Mouse (Mus musculus) forebrain, embryonic 15.5 days (tissue): ENCODE measurements around the gene Lrrc75b. TPM values are rescaled to one million over a fixed set of nuclear protein-coding genes. Genes with fewer than 3 reads are reported as not detected.

ENCODE experiments used
- ATAC-seq: fragments of 200-750 bp; cut with Nextera tagmentation; replicated peaks from 2 replicates; pipeline ENCODE4 v1.8.0; 2017; ENCODE audit warnings: mild to moderate bottlenecking, moderate TSS enrichment, moderate library complexity
- H3K27ac ChIP-seq: fragments of 300-500 bp; sonication (generic); replicated peaks from 2 replicates; pipeline ENCODE4 v1.5.1; 2015; ENCODE audit warnings: mild to moderate bottlenecking, inconsistent platforms
- H3K27me3 ChIP-seq: fragments of 300-500 bp; sonication (generic); 2 replicates; pipeline ENCODE4 v1.6.1; 2015; ENCODE audit warnings: inconsistent platforms
- H3K36me3 ChIP-seq: fragments of 300-500 bp; sonication (generic); 2 replicates; pipeline ENCODE4 v1.6.1; 2015; ENCODE audit warnings: mild to moderate bottlenecking, inconsistent platforms
- H3K4me1 ChIP-seq: fragments of 300-500 bp; sonication (generic); 2 replicates; pipeline ENCODE4 v1.6.1; 2015; ENCODE audit warnings: inconsistent platforms
- H3K4me2 ChIP-seq: fragments of 300-500 bp; sonication (generic); replicated peaks from 2 replicates; pipeline ENCODE4 v1.6.1; 2015; ENCODE audit warnings: mild to moderate bottlenecking, inconsistent platforms
- H3K4me3 ChIP-seq: fragments of 300-500 bp; sonication (generic); 2 replicates; pipeline ENCODE4 v1.5.1; 2015; ENCODE audit warnings: mild to moderate bottlenecking, inconsistent platforms
- H3K9ac ChIP-seq: fragments of 300-500 bp; sonication (generic); replicated peaks from 2 replicates; pipeline ENCODE4 v1.6.1; 2015; ENCODE audit warnings: mild to moderate bottlenecking, inconsistent platforms
- H3K9me3 ChIP-seq: fragments of 300-500 bp; sonication (generic); 2 replicates; pipeline ENCODE4 v1.6.1; 2016; ENCODE audit warnings: inconsistent platforms
- WGBS: fragments of 180-500 bp; shearing (Covaris S2); methylation state at CpG from one replicate; pipeline ENCODE4 v1.1.7; 2015; ENCODE audit warnings: mixed read lengths; 5-methylcytosine and 5-hydroxymethylcytosine counted together
- polyA plus RNA-seq: library from polyadenylated mRNA; unstranded; fragments of >200 nt; fragmentation: Nextera tagmentation; extraction: Ambion mirVana; gene quantifications from 2 replicates; pipeline ENCODE4 v1.2.1, GENCODE M21; 2015

Lrrc75b gene
- polyA plus RNA-seq, 1 experiment from 2014 or later: 16.4 TPM

GRCm38 (mm10) chr10:75565906-75566305 lies 5.8 kb upstream of the Lrrc75b start:
- 0 out of 2 replicates have a peak, but pooled peaks cover 2% of the 10 kb centered on the region for H3K4me1 ChIP-seq
- H3K4me3 ChIP-seq: no peak overlapping the region
- no peaks in the 10 kb centered on the region for H3K9me3 ChIP-seq
- no peak overlapping the region for H3K4me2 ChIP-seq
- ATAC-seq: no peak
- whole genome bisulfite sequencing: 81% methylated on average over 7 of the region's 7 CpGs
- H3K27ac ChIP-seq: no peak overlapping the region
- H3K36me3 ChIP-seq: no peaks in the 10 kb centered on the region
- H3K9ac ChIP-seq: no peak overlapping the region
- 0 out of 2 replicates have a peak, but pooled peaks cover 3% of the 10 kb centered on the region for H3K27me3 ChIP-seq

DNA sequence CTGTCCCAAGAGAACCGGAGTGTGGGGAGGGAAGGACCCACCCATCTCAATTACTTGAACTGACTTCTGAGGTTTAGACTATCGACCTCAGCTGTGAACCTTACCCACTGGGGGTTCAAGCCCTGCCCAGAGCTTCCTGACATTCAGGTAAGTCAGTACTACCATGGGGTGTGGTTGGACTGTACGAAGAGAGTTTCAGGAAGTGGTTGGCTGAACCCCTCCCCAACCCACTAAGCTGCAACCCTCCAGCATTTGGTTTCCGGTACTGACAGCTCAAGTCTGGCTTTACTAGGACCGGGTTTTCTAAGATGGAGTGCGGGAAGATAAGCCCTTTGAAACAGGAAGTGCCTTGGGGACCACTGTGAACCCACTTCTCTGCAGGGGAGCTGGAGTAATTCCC lies 5.3 kb upstream of the Lrrc75b start:
- Histone ChIP-seq H3K36me3 (no peaks in the 10 kb centered on the region), H3K4me3 (no peak overlapping the region), H3K9me3 (no peaks in the 10 kb centered on the region), H3K4me1 (peaks cover 7% of the 10 kb centered on the region), H3K4me2 (no peak overlapping the region), H3K27ac (no peak overlapping the region), H3K27me3 (0 out of 2 replicates have a peak, but pooled peaks cover 3% of the 10 kb centered on the region), H3K9ac (no peak overlapping the region)
- ATAC-seq: no peak
- 71% methylated on average over 6 of the region's 6 CpGs for WGBS

- H3K4me1 ChIP-seq: peaks cover 11% of the 10 kb centered on the region
- no peak overlapping the region for H3K9ac ChIP-seq
- 0 out of 2 replicates have a peak, but pooled peaks cover 3% of the 10 kb centered on the region for H3K27me3 ChIP-seq
- WGBS: 88% methylated on average over 12 of the region's 12 CpGs
- H3K36me3 ChIP-seq: no peaks in the 10 kb centered on the region
- no peak overlapping the region for H3K4me3 ChIP-seq
- H3K9me3 ChIP-seq: no peaks in the 10 kb centered on the region
- ATAC-seq: no peak
- H3K27ac ChIP-seq: no peak overlapping the region
- H3K4me2 ChIP-seq: no peak overlapping the region
Measured at GRCm38 (mm10) chr10:75564687-75565265, 4.6 kb upstream of the Lrrc75b start.

DNA sequence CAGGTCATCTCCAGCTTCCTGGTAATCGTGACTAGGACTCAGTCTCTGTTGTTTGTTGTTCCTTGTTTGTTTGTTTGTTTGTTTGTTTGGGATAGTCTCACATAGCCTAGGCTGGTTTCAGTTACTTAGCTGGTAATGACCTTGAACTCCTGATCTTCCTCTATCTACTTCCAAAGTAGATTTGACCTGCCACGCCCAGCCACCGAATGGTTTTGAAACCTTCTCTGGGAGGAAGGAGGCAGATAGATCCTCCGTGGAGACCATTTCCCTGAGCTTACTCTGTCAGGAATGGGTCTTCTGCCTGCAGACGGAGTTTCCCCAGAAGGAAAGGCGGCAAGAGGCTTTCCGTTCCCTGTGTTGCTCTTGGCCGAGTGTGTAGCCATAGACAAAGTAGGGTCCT lies 2.5 kb upstream of the Lrrc75b start:
- Histone ChIP-seq H3K27me3 (no peaks in the 10 kb centered on the region), H3K36me3 (no peaks in the 10 kb centered on the region), H3K4me1 (peaks cover 29% of the 10 kb centered on the region), H3K4me3 (no peak overlapping the region), H3K27ac (no peak overlapping the region), H3K4me2 (no peak overlapping the region), H3K9me3 (no peaks in the 10 kb centered on the region), H3K9ac (no peak overlapping the region)
- WGBS: 88% methylated on average over 8 of the region's 8 CpGs
- ATAC-seq: no peak

DNA sequence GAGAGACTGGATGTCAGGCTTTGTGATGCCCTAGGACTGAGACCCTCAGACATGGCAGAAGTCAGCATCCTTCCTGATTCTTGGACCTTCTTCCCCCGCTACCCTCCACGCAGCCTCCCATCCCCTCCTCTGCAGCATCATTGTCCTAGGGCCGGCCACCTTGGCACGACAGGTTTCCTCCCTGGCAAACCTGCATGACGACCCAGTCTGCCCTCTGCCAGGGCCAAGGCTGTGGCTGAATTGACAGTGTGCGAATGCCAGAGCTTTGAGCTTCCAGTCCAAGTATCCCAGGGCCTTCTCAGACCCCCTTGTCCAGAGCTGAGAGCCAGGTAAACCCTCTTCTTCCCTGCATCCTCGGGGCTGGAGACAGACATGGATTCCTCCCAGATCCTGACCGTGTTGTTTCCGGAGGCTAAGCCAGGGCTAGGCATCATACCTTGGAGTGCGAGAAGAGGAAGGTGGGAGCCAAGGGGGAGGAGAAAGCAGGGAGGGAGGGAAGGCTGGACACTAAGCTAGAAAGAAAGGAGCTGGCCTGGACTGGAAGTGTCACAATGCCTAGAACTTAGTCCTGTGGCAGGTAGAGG lies 1.0 kb upstream of the Lrrc75b start, which contains the start of gene Ggt1:
Gene Ggt1, plus strand, starts transcription at position 534 of the 584 bp plus-strand sequence.
- no peak for ATAC-seq
- H3K4me1 ChIP-seq: peaks cover 43% of the 10 kb centered on the region
- no peaks in the 10 kb centered on the region for H3K9me3 ChIP-seq
- H3K27ac ChIP-seq: peak within 1 kb of the TSS; percentile 91
- WGBS: 54% methylated on average over 10 of the region's 10 CpGs
- H3K27me3 ChIP-seq: no peaks in the 10 kb centered on the region
- H3K36me3 ChIP-seq: no peaks in the 10 kb centered on the region
- H3K4me2 ChIP-seq: peak within 1 kb of the TSS; percentile 97
- H3K4me3 ChIP-seq: peak within 1 kb of the TSS; percentile 80
- H3K9ac ChIP-seq: peak within 1 kb of the TSS; percentile 94

DNA sequence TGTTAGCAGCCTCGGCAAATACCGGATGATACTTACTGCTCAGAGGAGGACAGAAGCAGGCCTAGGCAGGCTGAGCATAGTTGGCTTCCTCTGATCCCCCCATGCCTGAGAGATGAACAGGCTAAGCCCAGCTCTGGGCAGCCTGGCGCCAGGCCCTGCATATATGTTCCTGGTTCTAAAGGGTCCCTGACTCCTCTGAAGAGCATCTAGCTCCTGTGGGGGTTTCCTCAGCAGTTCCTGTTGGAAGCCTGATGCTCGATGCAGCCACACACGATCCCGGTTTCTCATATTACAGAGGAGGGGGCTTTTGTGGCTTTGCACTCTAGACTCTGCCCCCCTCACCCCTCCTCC lies 394 bp upstream of the Lrrc75b start:
- Histone ChIP-seq H3K9me3 (no peaks in the 10 kb centered on the region), H3K36me3 (no peaks in the 10 kb centered on the region), H3K4me3 (peak overlapping the region; percentile 80), H3K4me1 (peaks cover 49% of the 10 kb centered on the region), H3K4me2 (peak overlapping the region; percentile 97), H3K27me3 (no peaks in the 10 kb centered on the region), H3K27ac (peak overlapping the region; percentile 91), H3K9ac (peak overlapping the region; percentile 94)
- ATAC-seq: peak; percentile 20
- WGBS: 17% methylated on average over 6 of the region's 6 CpGs

- peaks cover 49% of the 10 kb centered on the region for H3K4me1 ChIP-seq
- 3% methylated on average over 14 of the region's 14 CpGs for WGBS
- H3K9ac ChIP-seq: peak overlapping the region; percentile 94
- H3K4me2 ChIP-seq: peak overlapping the region; percentile 97
- no peaks in the 10 kb centered on the region for H3K27me3 ChIP-seq
- no peaks in the 10 kb centered on the region for H3K9me3 ChIP-seq
- peak; percentile 3 for ATAC-seq
- H3K27ac ChIP-seq: peak overlapping the region; percentile 91
- peak overlapping the region; percentile 80 for H3K4me3 ChIP-seq
- 0 out of 2 replicates have a peak, but pooled peaks cover 2% of the 10 kb centered on the region for H3K36me3 ChIP-seq
Measured at GRCm38 (mm10) chr10:75559041-75559675, 972 bp downstream of the Lrrc75b start.

DNA sequence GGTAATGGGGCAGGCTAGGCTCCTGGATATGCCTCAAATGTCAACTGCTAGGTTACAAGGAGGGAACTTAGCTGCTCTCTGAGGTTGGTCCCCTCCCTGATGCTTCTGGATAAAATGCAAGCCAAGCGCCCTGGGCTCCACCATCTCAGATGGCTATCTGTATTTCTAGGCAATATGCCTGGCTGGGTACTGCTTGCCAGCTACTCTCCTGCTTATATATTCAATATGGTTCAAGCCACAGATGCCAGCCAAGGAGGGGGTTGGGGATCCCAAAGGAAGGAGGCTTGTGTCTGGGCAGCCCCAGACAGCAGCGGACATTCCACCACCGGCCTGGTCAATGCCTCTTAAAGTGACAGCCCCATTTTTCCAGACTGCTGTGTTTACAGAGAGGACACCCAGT lies 1.6 kb downstream of the Lrrc75b start:
- no peaks in the 10 kb centered on the region for H3K27me3 ChIP-seq
- peak overlapping the region; percentile 36; the same call in 1 of the 2 replicates for H3K9ac ChIP-seq
- peak overlapping the region; percentile 91 for H3K27ac ChIP-seq
- H3K9me3 ChIP-seq: no peaks in the 10 kb centered on the region
- H3K4me1 ChIP-seq: peaks cover 49% of the 10 kb centered on the region
- peak overlapping the region; percentile 97 for H3K4me2 ChIP-seq
- WGBS: 13% methylated on average over 3 of the region's 3 CpGs
- peaks cover 9% of the 10 kb centered on the region for H3K36me3 ChIP-seq
- H3K4me3 ChIP-seq: peak overlapping the region; percentile 80
- peak; percentile 53 for ATAC-seq

DNA sequence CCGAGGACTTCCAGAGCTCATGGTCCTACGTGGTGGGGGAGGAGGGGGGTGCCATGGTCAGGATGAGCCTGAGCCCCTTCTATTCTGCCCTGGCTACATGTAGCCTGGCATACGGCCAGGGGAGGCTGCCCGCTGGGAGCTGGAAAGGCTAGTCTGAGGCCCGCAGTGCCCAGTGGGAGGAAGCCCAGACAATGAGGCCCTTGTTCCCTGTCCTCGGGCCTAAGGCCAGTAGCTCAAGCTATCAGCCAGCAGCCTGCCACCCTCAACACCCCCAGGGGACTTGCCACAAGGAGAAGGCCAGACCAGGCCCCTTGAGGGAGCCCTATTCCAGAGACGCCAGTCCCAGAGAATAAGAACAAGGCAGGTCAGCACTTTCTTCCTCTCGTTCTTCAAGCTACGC lies 4.1 kb downstream of the Lrrc75b start:
- Histone ChIP-seq H3K4me3 (no peak overlapping the region), H3K9me3 (no peaks in the 10 kb centered on the region), H3K27me3 (no peaks in the 10 kb centered on the region), H3K27ac (peak overlapping the region; percentile 71), H3K4me1 (peaks cover 48% of the 10 kb centered on the region), H3K4me2 (no peak overlapping the region), H3K36me3 (peaks cover 15% of the 10 kb centered on the region), H3K9ac (no peak overlapping the region)
- WGBS: 9% methylated on average over 9 of the region's 9 CpGs
- ATAC-seq: peak; percentile 55

- Histone ChIP-seq H3K27ac (peak overlapping the region; percentile 71), H3K9me3 (no peaks in the 10 kb centered on the region), H3K4me3 (no peak overlapping the region), H3K4me2 (no peak overlapping the region), H3K4me1 (peaks cover 44% of the 10 kb centered on the region), H3K9ac (no peak overlapping the region), H3K27me3 (no peaks in the 10 kb centered on the region), H3K36me3 (peaks cover 15% of the 10 kb centered on the region)
- ATAC-seq: no peak
- 58% methylated on average over 6 of the region's 6 CpGs for WGBS
Measured at GRCm38 (mm10) chr10:75555557-75555956, 4.6 kb downstream of the Lrrc75b start.

GRCm38 (mm10) chr10:75554090-75554489 lies 6.0 kb downstream of the Lrrc75b start:
- no peak for ATAC-seq
- H3K27me3 ChIP-seq: no peaks in the 10 kb centered on the region
- 91% methylated on average over 8 of the region's 8 CpGs for WGBS

DNA sequence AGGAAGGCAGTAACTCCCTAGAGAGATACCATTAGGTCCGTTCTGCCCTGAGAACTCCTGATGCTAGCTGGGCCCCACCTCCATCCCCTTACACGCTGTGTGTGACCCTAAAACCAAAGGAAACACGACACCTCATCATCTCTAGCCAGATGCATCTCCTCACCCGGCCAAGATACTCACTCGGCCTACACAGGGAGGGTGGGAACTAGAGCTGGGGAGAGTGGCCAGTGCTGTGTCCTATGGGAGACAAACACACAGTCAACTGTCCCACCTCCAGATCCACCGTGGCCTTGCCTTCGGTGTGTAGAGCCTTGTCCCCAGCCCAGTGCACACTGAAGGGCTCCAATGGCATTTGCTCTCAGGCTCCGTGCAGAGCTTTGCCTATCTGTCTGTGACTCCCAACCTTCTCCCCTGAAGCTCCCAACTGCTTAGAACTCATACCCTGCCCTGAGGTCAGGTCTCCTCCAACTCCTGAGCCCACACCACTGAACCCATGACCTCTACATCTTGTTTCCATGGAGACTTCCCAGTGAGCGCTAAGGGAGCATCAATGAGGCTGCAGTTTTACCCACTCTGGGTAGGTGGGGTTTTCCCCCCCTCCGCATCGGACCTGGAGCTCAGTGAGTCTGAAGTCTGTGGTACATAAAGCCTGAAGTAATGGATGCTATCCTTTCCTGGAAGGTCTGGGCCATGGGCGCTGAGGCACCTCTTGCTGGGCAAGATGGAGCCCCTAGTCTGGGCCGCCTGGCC lies 7.3 kb downstream of the Lrrc75b start:
- Histone ChIP-seq H3K9ac (no peak overlapping the region), H3K4me1 (peaks cover 34% of the 10 kb centered on the region), H3K4me3 (no peak overlapping the region), H3K36me3 (peaks cover 15% of the 10 kb centered on the region), H3K27me3 (no peaks in the 10 kb centered on the region), H3K9me3 (no peaks in the 10 kb centered on the region), H3K27ac (no peak overlapping the region), H3K4me2 (no peak overlapping the region)
- 80% methylated on average over 13 of the region's 13 CpGs for WGBS
- ATAC-seq: no peak

More at GRCm38 (mm10) chr10:75554090-75554489, 6.0 kb downstream of the Lrrc75b start:
- Histone ChIP-seq H3K27ac (no peak overlapping the region), H3K36me3 (peaks cover 15% of the 10 kb centered on the region), H3K4me1 (peaks cover 35% of the 10 kb centered on the region), H3K9ac (no peak overlapping the region), H3K4me2 (no peak overlapping the region), H3K9me3 (no peaks in the 10 kb centered on the region), H3K4me3 (no peak overlapping the region)
